Mouse (Mus musculus) CH12.LX (cell line): ENCODE results near the gene Stx8.

Source experiments
- CHD2 ChIP-seq: IDR thresholded peaks from 2 replicates; pipeline ENCODE4 v1.6.1; 2011; ENCODE audit warnings: low read length, improper control_type of control experiment
- CTCF ChIP-seq, 2 experiments: IDR thresholded peaks in 1 of 2; conservative IDR thresholded peaks in 1 of 2; 2 replicates each; pipeline ENCODE4 v1.5.1; 2011 to 2012; ENCODE audit warnings: low read depth in 2 of 2, low read length in 2 of 2, improper control_type of control experiment in 1 of 2, inconsistent platforms in 1 of 2, mild to moderate bottlenecking in 1 of 2, moderate library complexity in 1 of 2
- EP300 ChIP-seq: IDR thresholded peaks from 2 replicates; pipeline ENCODE4 v1.6.1; 2011; ENCODE audit warnings: low read length, improper control_type of control experiment
- MEF2A ChIP-seq: IDR thresholded peaks from 2 replicates; pipeline ENCODE4 v1.6.1; 2014; ENCODE audit warnings: low read depth, mild to moderate bottlenecking, inconsistent platforms, low read length, improper control_type of control experiment, borderline replicate concordance
- POLR2A ChIP-seq: IDR thresholded peaks from 2 replicates; pipeline ENCODE4 v1.6.1; 2011; ENCODE audit warnings: low read depth, mild to moderate bottlenecking, improper control_type of control experiment, low read length
- RAD21 ChIP-seq: IDR thresholded peaks from 2 replicates; pipeline ENCODE4 v1.6.1; 2011; ENCODE audit warnings: low read depth, mild to moderate bottlenecking, low read length, improper control_type of control experiment, moderate library complexity
- SMC3 ChIP-seq: IDR thresholded peaks from 2 replicates; pipeline ENCODE4 v1.6.1; 2011; ENCODE audit warnings: low read depth, low read length, improper control_type of control experiment
- USF2 ChIP-seq: conservative IDR thresholded peaks from 2 replicates; pipeline ENCODE4 v1.6.1; 2011; ENCODE audit warnings: low read depth, low read length, improper control_type of control experiment

DNA sequence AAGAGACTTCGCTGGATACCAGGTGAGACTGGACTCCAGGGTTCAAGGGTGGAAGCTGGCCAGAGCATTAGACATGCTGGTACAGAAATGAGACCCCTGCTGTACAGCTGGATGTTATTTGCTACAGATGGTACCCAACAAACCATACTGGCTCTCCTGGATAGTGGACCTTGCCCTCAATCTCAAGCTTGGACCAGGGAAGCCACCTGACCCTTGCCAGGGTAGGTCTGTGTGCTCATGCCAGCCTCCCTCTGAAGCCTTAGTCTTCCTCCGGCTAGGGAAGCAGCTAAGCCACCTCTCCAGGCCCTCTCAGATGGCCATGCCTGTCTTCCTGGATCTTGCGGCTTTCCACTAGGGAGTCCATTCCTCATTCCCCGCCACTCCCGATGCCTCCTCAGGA lies 244.7 kb downstream of the Stx8 start:
- TF ChIP-seq SMC3 (no peak), POLR2A (no peak), EP300 (no peak), RAD21 (no peak), CTCF (conservative IDR thresholded peaks at IDR 0.05 in 1 of 2, IDR thresholded peaks at IDR 0.05 in 1 of 2; ENCODE audit: low read depth in 2 of 2, low read length in 2 of 2) (no peak), USF2 (no peak), CHD2 (no peak), MEF2A (no peak)
